Mouse (Mus musculus) adrenal gland, postnatal 14 days (tissue): ENCODE results near the gene Man1c1. TPM values are rescaled to one million over a fixed set of nuclear protein-coding genes. Genes with fewer than 3 reads are reported as not detected.

Experiments
- DNase-seq: peaks from one replicate; pipeline ENCODE4 v3.0.0; 2021; ENCODE audit warnings: mixed read lengths
- long read RNA-seq, 2 experiments: library from polyadenylated mRNA; stranded (forward); transcript quantifications; one replicate each; pipeline ENCODE4 v2.0.0; 2021
- total RNA-seq: library from RNA; stranded (reverse); gene quantifications from 2 replicates; pipeline ENCODE4 v1.2.3, GENCODE M21; 2021

Gene Man1c1
- total RNA-seq, result 19.6 and 21.5 TPM in 2 replicates
- long read RNA-seq, experiment 1, full-length matches to known transcripts, result 57 of 63 reads
- long read RNA-seq, experiment 1, partial matches to known transcripts, result 5 of 63 reads
- long read RNA-seq, experiment 1, other reads (novel, unspliced or antisense), result 1 of 63 reads
- long read RNA-seq, experiment 2, full-length matches to known transcripts, result 33 of 42 reads
- long read RNA-seq, experiment 2, partial matches to known transcripts, result 4 of 42 reads
- long read RNA-seq, experiment 2, other reads (novel, unspliced or antisense), result 5 of 42 reads

GRCm38 (mm10) chr4:134703835-134704546, at the start of gene Man1c1:
Gene Man1c1 (minus strand): TSS chr4:134704290.
- DNase-seq, result peak; percentile 99

- no peak for DNase-seq
Measured at GRCm38 (mm10) chr4:134753516-134754261, 49.6 kb upstream of the Man1c1 start.

- no peak for DNase-seq
Measured at GRCm38 (mm10) chr4:134752911-134753426, 48.9 kb upstream of the Man1c1 start.

GRCm38 (mm10) chr4:134751682-134752380, 47.7 kb upstream of the Man1c1 start:
- DNase-seq, result no peak

- no peak for DNase-seq
Measured at GRCm38 (mm10) chr4:134750825-134751224, 46.7 kb upstream of the Man1c1 start.

GRCm38 (mm10) chr4:134750263-134750662, 46.2 kb upstream of the Man1c1 start:
- no peak for DNase-seq

- no peak for DNase-seq
Measured at GRCm38 (mm10) chr4:134749301-134750030, 45.4 kb upstream of the Man1c1 start.

GRCm38 (mm10) chr4:134745900-134746661, 42.0 kb upstream of the Man1c1 start:
- DNase-seq, result peak; percentile 59

GRCm38 (mm10) chr4:134743881-134744633, 40.0 kb upstream of the Man1c1 start:
- no peak for DNase-seq

- DNase-seq, result no peak
Measured at GRCm38 (mm10) chr4:134741949-134742348, 37.9 kb upstream of the Man1c1 start.

- DNase-seq, result no peak
Measured at GRCm38 (mm10) chr4:134740186-134740585, 36.1 kb upstream of the Man1c1 start.

- no peak for DNase-seq
Measured at GRCm38 (mm10) chr4:134739530-134739929, 35.4 kb upstream of the Man1c1 start.

GRCm38 (mm10) chr4:134737365-134737910, 33.3 kb upstream of the Man1c1 start:
- DNase-seq, result no peak

- DNase-seq, result no peak
Measured at GRCm38 (mm10) chr4:134736147-134736546, 32.1 kb upstream of the Man1c1 start.

- peak; percentile 78 for DNase-seq
Measured at GRCm38 (mm10) chr4:134734629-134735081, 30.6 kb upstream of the Man1c1 start.

GRCm38 (mm10) chr4:134734038-134734628, 30.0 kb upstream of the Man1c1 start:
- DNase-seq, result peak; percentile 85

GRCm38 (mm10) chr4:134733371-134733770, 29.3 kb upstream of the Man1c1 start:
- no peak for DNase-seq

- no peak for DNase-seq
Measured at GRCm38 (mm10) chr4:134730106-134730505, 26.0 kb upstream of the Man1c1 start.
